Mouse (Mus musculus): ENCODE measurements at regions not wholly inside any gene's neighbourhood (a gene's known extent, or its start where the extent isn't known, plus 50 kb on each side); places are given as distances from the start of the nearest gene placed in this dataset.
A peak's percentile ranks its signal among the peaks of the same experiment; 100 is the strongest.

- 78% methylated on average over 5 of the region's 5 CpGs for whole genome bisulfite sequencing
- H3K27ac ChIP-seq (replicated peaks), result no peak overlapping the region
- ATAC-seq (ENCODE audit: low FRiP score, low read depth), result no peak
- no peak overlapping the region for H3K4me2 ChIP-seq
- H3K36me3 ChIP-seq, result no peaks in the 10 kb centered on the region
- H3K9me3 ChIP-seq, result no peaks in the 10 kb centered on the region
- no peaks in the 10 kb centered on the region for H3K27me3 ChIP-seq
- H3K9ac ChIP-seq, result no peak overlapping the region
- H3K4me1 ChIP-seq (replicated peaks), result no peaks in the 10 kb centered on the region
- H3K4me3 ChIP-seq, result no peak overlapping the region
Measured at GRCm38 (mm10) chr8:28267277-28267676, 819.8 kb downstream of the Poteg start.

GRCm38 (mm10) chr8:28284257-28284656, 836.8 kb downstream of the Poteg start:
- Histone ChIP-seq H3K27ac (replicated peaks) (no peak overlapping the region), H3K9me3 (no peaks in the 10 kb centered on the region), H3K4me3 (no peak overlapping the region), H3K4me1 (replicated peaks) (no peaks in the 10 kb centered on the region), H3K27me3 (no peaks in the 10 kb centered on the region), H3K4me2 (no peak overlapping the region), H3K9ac (no peak overlapping the region), H3K36me3 (no peaks in the 10 kb centered on the region)
- ATAC-seq (ENCODE audit: low FRiP score, low read depth), result no peak
- WGBS, result 77% methylated on average over 2 of the region's 2 CpGs

GRCm38 (mm10) chr8:28298896-28299793, 851.7 kb downstream of the Poteg start:
- Histone ChIP-seq H3K27ac (replicated peaks) (peak overlapping the region; percentile 11; the same call in 1 of the 2 replicates), H3K4me1 (replicated peaks) (peaks cover 8% of the 10 kb centered on the region), H3K36me3 (no peaks in the 10 kb centered on the region), H3K9me3 (no peaks in the 10 kb centered on the region), H3K4me3 (no peak overlapping the region), H3K27me3 (no peaks in the 10 kb centered on the region), H3K9ac (no peak overlapping the region), H3K4me2 (peak overlapping the region; percentile 6; the same call in 1 of the 2 replicates)
- WGBS, result 46% methylated on average over 5 of the region's 5 CpGs
- peak; percentile 63; the same call in 1 of the 2 replicates for ATAC-seq (ENCODE audit: low FRiP score, low read depth)

- Histone ChIP-seq H3K27ac (replicated peaks) (no peak overlapping the region), H3K36me3 (no peaks in the 10 kb centered on the region), H3K4me3 (no peak overlapping the region), H3K27me3 (no peaks in the 10 kb centered on the region), H3K4me2 (no peak overlapping the region), H3K9ac (no peak overlapping the region), H3K4me1 (replicated peaks) (no peaks in the 10 kb centered on the region), H3K9me3 (no peaks in the 10 kb centered on the region)
- ATAC-seq (ENCODE audit: low FRiP score, low read depth), result no peak
- WGBS, result 57% methylated on average over 1 of the region's 1 CpGs
Measured at GRCm38 (mm10) chr8:28317081-28317480, 869.6 kb downstream of the Poteg start.

GRCm38 (mm10) chr8:28333388-28333787, 885.9 kb downstream of the Poteg start:
- no peaks in the 10 kb centered on the region for H3K4me1 ChIP-seq (replicated peaks)
- H3K27me3 ChIP-seq, result no peaks in the 10 kb centered on the region
- ATAC-seq (ENCODE audit: low FRiP score, low read depth), result no peak
- no peaks in the 10 kb centered on the region for H3K9me3 ChIP-seq
- H3K4me2 ChIP-seq, result no peak overlapping the region
- 84% methylated on average over 1 of the region's 1 CpGs for WGBS
- H3K36me3 ChIP-seq, result no peaks in the 10 kb centered on the region
- no peak overlapping the region for H3K27ac ChIP-seq (replicated peaks)
- no peak overlapping the region for H3K9ac ChIP-seq
- H3K4me3 ChIP-seq, result no peak overlapping the region

- no peak overlapping the region for H3K27ac ChIP-seq (replicated peaks)
- no peaks in the 10 kb centered on the region for H3K4me1 ChIP-seq (replicated peaks)
- no peak overlapping the region for H3K4me3 ChIP-seq
- H3K36me3 ChIP-seq, result no peaks in the 10 kb centered on the region
- H3K9me3 ChIP-seq, result no peaks in the 10 kb centered on the region
- no peak for ATAC-seq (ENCODE audit: low FRiP score, low read depth)
- no peak overlapping the region for H3K4me2 ChIP-seq
- 87% methylated on average over 4 of the region's 4 CpGs for WGBS
- H3K9ac ChIP-seq, result no peak overlapping the region
- H3K27me3 ChIP-seq, result no peaks in the 10 kb centered on the region
Measured at GRCm38 (mm10) chr8:28337484-28337883, 890.0 kb downstream of the Poteg start.

GRCm38 (mm10) chr8:28341236-28341635, 893.8 kb downstream of the Poteg start:
- H3K9me3 ChIP-seq, result no peaks in the 10 kb centered on the region
- H3K4me2 ChIP-seq, result no peak overlapping the region
- 87% methylated on average over 11 of the region's 11 CpGs for WGBS
- no peak overlapping the region for H3K27ac ChIP-seq (replicated peaks)
- ATAC-seq (ENCODE audit: low FRiP score, low read depth), result no peak
- H3K4me1 ChIP-seq (replicated peaks), result no peaks in the 10 kb centered on the region
- H3K27me3 ChIP-seq, result no peaks in the 10 kb centered on the region
- H3K36me3 ChIP-seq, result no peaks in the 10 kb centered on the region
- no peak overlapping the region for H3K4me3 ChIP-seq
- H3K9ac ChIP-seq, result no peak overlapping the region

- no peak overlapping the region for H3K9ac ChIP-seq
- H3K4me1 ChIP-seq (replicated peaks), result no peaks in the 10 kb centered on the region
- H3K4me3 ChIP-seq, result no peak overlapping the region
- H3K27me3 ChIP-seq, result no peaks in the 10 kb centered on the region
- no peaks in the 10 kb centered on the region for H3K9me3 ChIP-seq
- ATAC-seq (ENCODE audit: low FRiP score, low read depth), result no peak
- H3K4me2 ChIP-seq, result no peak overlapping the region
- H3K27ac ChIP-seq (replicated peaks), result no peak overlapping the region
- no peaks in the 10 kb centered on the region for H3K36me3 ChIP-seq
Measured at GRCm38 (mm10) chr8:28366470-28366869, 919.0 kb downstream of the Poteg start.

- Histone ChIP-seq H3K9ac (no peak overlapping the region), H3K4me3 (no peak overlapping the region), H3K4me2 (no peak overlapping the region), H3K36me3 (no peaks in the 10 kb centered on the region), H3K9me3 (no peaks in the 10 kb centered on the region), H3K27me3 (no peaks in the 10 kb centered on the region), H3K4me1 (replicated peaks) (no peaks in the 10 kb centered on the region), H3K27ac (replicated peaks) (no peak overlapping the region)
- 77% methylated on average over 3 of the region's 3 CpGs for WGBS
- no peak for ATAC-seq (ENCODE audit: low FRiP score, low read depth)
Measured at GRCm38 (mm10) chr8:28367361-28367760, 919.9 kb downstream of the Poteg start.

- Histone ChIP-seq H3K4me2 (no peak overlapping the region), H3K9ac (no peak overlapping the region), H3K27me3 (no peaks in the 10 kb centered on the region), H3K9me3 (no peaks in the 10 kb centered on the region), H3K4me1 (replicated peaks) (no peaks in the 10 kb centered on the region), H3K27ac (replicated peaks) (no peak overlapping the region), H3K4me3 (no peak overlapping the region), H3K36me3 (no peaks in the 10 kb centered on the region)
- WGBS, result 53% methylated on average over 1 of the region's 1 CpGs
- no peak for ATAC-seq (ENCODE audit: low FRiP score, low read depth)
Measured at GRCm38 (mm10) chr8:28371752-28372151, 924.3 kb downstream of the Poteg start.

- H3K27me3 ChIP-seq, result no peaks in the 10 kb centered on the region
- H3K4me1 ChIP-seq (replicated peaks), result no peaks in the 10 kb centered on the region
- no peak overlapping the region for H3K9ac ChIP-seq
- no peaks in the 10 kb centered on the region for H3K9me3 ChIP-seq
- ATAC-seq (ENCODE audit: low FRiP score, low read depth), result no peak
- H3K4me3 ChIP-seq, result no peak overlapping the region
- H3K4me2 ChIP-seq, result no peak overlapping the region
- no peaks in the 10 kb centered on the region for H3K36me3 ChIP-seq
- WGBS, result 65% methylated on average over 1 of the region's 1 CpGs
- H3K27ac ChIP-seq (replicated peaks), result no peak overlapping the region
Measured at GRCm38 (mm10) chr8:28400141-28400540, 952.7 kb downstream of the Poteg start.

GRCm38 (mm10) chr8:28427544-28428135, 980.2 kb downstream of the Poteg start:
- no peak overlapping the region for H3K4me3 ChIP-seq
- 42% methylated on average over 7 of the region's 7 CpGs for WGBS
- ATAC-seq (ENCODE audit: low FRiP score, low read depth), result peak; percentile 71
- no peaks in the 10 kb centered on the region for H3K9me3 ChIP-seq
- peak overlapping the region; percentile 46; the same call in 1 of the 2 replicates for H3K27ac ChIP-seq (replicated peaks)
- no peak overlapping the region for H3K9ac ChIP-seq
- H3K27me3 ChIP-seq, result no peaks in the 10 kb centered on the region
- H3K4me2 ChIP-seq, result no peak overlapping the region
- H3K36me3 ChIP-seq, result no peaks in the 10 kb centered on the region
- H3K4me1 ChIP-seq (replicated peaks), result no peaks in the 10 kb centered on the region

Measured in hindbrain, embryonic 15.5 days (tissue).